Mouse (Mus musculus): Measurements from ENCODE around the gene Adprh. TPM values are rescaled to one million over a fixed set of nuclear protein-coding genes. Genes with fewer than 3 reads are reported as not detected.
"Not testable (repeated sequence)": the region's sequence is repeated elsewhere in the genome, so short reads cannot be mapped to it uniquely, and the experiment has no call there.

The Adprh gene
- 10 to 100 TPM; 16.4 to 18.1 TPM for total RNA-seq (2021)
- long read RNA-seq, experiment 1, transcript Adprh-201 (4 exons, 2,966 nt) = major isoform, 81 of 84 reads
- long read RNA-seq, experiment 1, partial matches to known transcripts = 3 of 84 reads
- long read RNA-seq, experiment 1, other reads (novel, unspliced or antisense) = 0 of 84 reads
- long read RNA-seq, experiment 2, transcript Adprh-201 (4 exons, 2,966 nt) = major isoform, 67 of 69 reads
- long read RNA-seq, experiment 2, partial matches to known transcripts = 1 of 69 reads
- long read RNA-seq, experiment 2, other reads (novel, unspliced or antisense) = 1 of 69 reads

GRCm38 (mm10) chr16:38452442-38453202, at the start of gene Adprh:
TSS of gene Adprh (minus strand) at chr16:38452703.
- DNase-seq (ENCODE audit: low spot score) = peak; percentile 95

GRCm38 (mm10) chr16:38496604-38497140, 44.2 kb upstream of the Adprh start:
- DNase-seq (ENCODE audit: low spot score) = no peak

- peak; percentile 18 for DNase-seq (ENCODE audit: low spot score)
Measured at GRCm38 (mm10) chr16:38493890-38494289, 41.4 kb upstream of the Adprh start.

- no peak for DNase-seq (ENCODE audit: low spot score)
Measured at GRCm38 (mm10) chr16:38492551-38492950, 40.0 kb upstream of the Adprh start.

- DNase-seq (ENCODE audit: low spot score) = no peak
Measured at GRCm38 (mm10) chr16:38483582-38484309, 31.2 kb upstream of the Adprh start.

- DNase-seq (ENCODE audit: low spot score) = peak; percentile 40
Measured at GRCm38 (mm10) chr16:38482780-38483562, 30.5 kb upstream of the Adprh start.

GRCm38 (mm10) chr16:38481327-38481726, 28.8 kb upstream of the Adprh start:
- no peak for DNase-seq (ENCODE audit: low spot score)

GRCm38 (mm10) chr16:38478296-38478695, 25.8 kb upstream of the Adprh start:
- no peak for DNase-seq (ENCODE audit: low spot score)

- not testable (repeated sequence) for DNase-seq (ENCODE audit: low spot score)
Measured at GRCm38 (mm10) chr16:38477241-38477608, 24.7 kb upstream of the Adprh start.

GRCm38 (mm10) chr16:38476312-38477240, 24.1 kb upstream of the Adprh start:
- DNase-seq (ENCODE audit: low spot score) = peak; percentile 31

- no peak for DNase-seq (ENCODE audit: low spot score)
Measured at GRCm38 (mm10) chr16:38475681-38476311, 23.3 kb upstream of the Adprh start.

- DNase-seq (ENCODE audit: low spot score) = no peak
Measured at GRCm38 (mm10) chr16:38474677-38475286, 22.3 kb upstream of the Adprh start.

GRCm38 (mm10) chr16:38473661-38474060, 21.2 kb upstream of the Adprh start:
- DNase-seq (ENCODE audit: low spot score) = no peak

- no peak for DNase-seq (ENCODE audit: low spot score)
Measured at GRCm38 (mm10) chr16:38472507-38472873, 20.0 kb upstream of the Adprh start.

- no peak for DNase-seq (ENCODE audit: low spot score)
Measured at GRCm38 (mm10) chr16:38471697-38472506, 19.4 kb upstream of the Adprh start.

- no peak for DNase-seq (ENCODE audit: low spot score)
Measured at GRCm38 (mm10) chr16:38469437-38469836, 16.9 kb upstream of the Adprh start.

- DNase-seq (ENCODE audit: low spot score) = no peak
Measured at GRCm38 (mm10) chr16:38468706-38469018, 16.2 kb upstream of the Adprh start.

- no peak for DNase-seq (ENCODE audit: low spot score)
Measured at GRCm38 (mm10) chr16:38467917-38468705, 15.6 kb upstream of the Adprh start.

Measured in gastrocnemius, adult 18-20 months (tissue).